Mouse (Mus musculus): Measurements from ENCODE around the gene Slc35f1. TPM values are rescaled to one million over a fixed set of nuclear protein-coding genes. Genes with fewer than 3 reads are reported as not detected.

The Slc35f1 gene
- polyA plus RNA-seq, 1 experiment from 2014 or later: 2.1 TPM

- ATAC-seq (replicated peaks; ENCODE audit: low FRiP score, low read depth): no peak
- no peaks in the 10 kb centered on the region for H3K4me1 ChIP-seq (replicated peaks; ENCODE audit: insufficient read depth, low read length)
- no peak overlapping the region for H3K9ac ChIP-seq (ENCODE audit: low read depth, low read length)
- 58% methylated on average over 4 of the region's 4 CpGs for WGBS
- no peaks in the 10 kb centered on the region for H3K27me3 ChIP-seq (ENCODE audit: insufficient read depth, low read length)
- no peaks in the 10 kb centered on the region for H3K9me3 ChIP-seq (replicated peaks; ENCODE audit: low read length)
- TF ChIP-seq CTCF (IDR thresholded peaks at IDR 0.05; ENCODE audit: low read depth): no peak
- no peaks in the 10 kb centered on the region for H3K36me3 ChIP-seq (ENCODE audit: insufficient read depth, low read length)
- H3K4me2 ChIP-seq (ENCODE audit: low read length): no peak overlapping the region
- no peak overlapping the region for H3K27ac ChIP-seq
- no peak for DNase-seq (ENCODE audit: low spot score)
- H3K4me3 ChIP-seq (replicated peaks; ENCODE audit: low read depth, low read length): no peak overlapping the region
These were observed 89.7 kb downstream of the Slc35f1 start for GRCm38 (mm10) chr10:52779926-52780485.

GRCm38 (mm10) chr10:52787075-52787474 is 96.7 kb downstream of the Slc35f1 start:
- Histone ChIP-seq H3K4me1 (replicated peaks; ENCODE audit: insufficient read depth, low read length) (no peaks in the 10 kb centered on the region), H3K27ac (no peak overlapping the region), H3K36me3 (ENCODE audit: insufficient read depth, low read length) (no peaks in the 10 kb centered on the region), H3K4me2 (ENCODE audit: low read length) (no peak overlapping the region), H3K9ac (ENCODE audit: low read depth, low read length) (no peak overlapping the region), H3K4me3 (replicated peaks; ENCODE audit: low read depth, low read length) (no peak overlapping the region), H3K9me3 (replicated peaks; ENCODE audit: low read length) (no peaks in the 10 kb centered on the region), H3K27me3 (ENCODE audit: insufficient read depth, low read length) (no peaks in the 10 kb centered on the region)
- DNase-seq (ENCODE audit: low spot score) (no peak), ATAC-seq (replicated peaks; ENCODE audit: low FRiP score, low read depth) (no peak)
- TF ChIP-seq CTCF (IDR thresholded peaks at IDR 0.05; ENCODE audit: low read depth): no peak
- WGBS: 71% methylated on average over 2 of the region's 2 CpGs

GRCm38 (mm10) chr10:52791560-52791959 is 101.2 kb downstream of the Slc35f1 start:
- H3K4me3 ChIP-seq (replicated peaks; ENCODE audit: low read depth, low read length): no peak overlapping the region
- no peaks in the 10 kb centered on the region for H3K9me3 ChIP-seq (replicated peaks; ENCODE audit: low read length)
- H3K9ac ChIP-seq (ENCODE audit: low read depth, low read length): no peak overlapping the region
- ATAC-seq (replicated peaks; ENCODE audit: low FRiP score, low read depth) (no peak), DNase-seq (ENCODE audit: low spot score) (no peak)
- no peak for TF ChIP-seq CTCF (IDR thresholded peaks at IDR 0.05; ENCODE audit: low read depth)
- H3K36me3 ChIP-seq (ENCODE audit: insufficient read depth, low read length): no peaks in the 10 kb centered on the region
- no peak overlapping the region for H3K27ac ChIP-seq
- H3K4me2 ChIP-seq (ENCODE audit: low read length): no peak overlapping the region
- 85% methylated on average over 6 of the region's 6 CpGs for WGBS
- H3K4me1 ChIP-seq (replicated peaks; ENCODE audit: insufficient read depth, low read length): no peaks in the 10 kb centered on the region
- no peaks in the 10 kb centered on the region for H3K27me3 ChIP-seq (ENCODE audit: insufficient read depth, low read length)

- DNase-seq (ENCODE audit: low spot score): no peak
- H3K36me3 ChIP-seq (ENCODE audit: insufficient read depth, low read length): no peaks in the 10 kb centered on the region
- no peak overlapping the region for H3K4me2 ChIP-seq (ENCODE audit: low read length)
- H3K4me1 ChIP-seq (replicated peaks; ENCODE audit: insufficient read depth, low read length): no peaks in the 10 kb centered on the region
- no peak for ATAC-seq (replicated peaks; ENCODE audit: low FRiP score, low read depth)
- TF ChIP-seq CTCF (IDR thresholded peaks at IDR 0.05; ENCODE audit: low read depth): no peak
- no peak overlapping the region for H3K4me3 ChIP-seq (replicated peaks; ENCODE audit: low read depth, low read length)
- no peak overlapping the region for H3K27ac ChIP-seq
- no peak overlapping the region for H3K9ac ChIP-seq (ENCODE audit: low read depth, low read length)
- WGBS: 82% methylated on average over 4 of the region's 4 CpGs
- no peaks in the 10 kb centered on the region for H3K9me3 ChIP-seq (replicated peaks; ENCODE audit: low read length)
- H3K27me3 ChIP-seq (ENCODE audit: insufficient read depth, low read length): no peaks in the 10 kb centered on the region
These were observed 107.1 kb downstream of the Slc35f1 start for GRCm38 (mm10) chr10:52797454-52797853.

- WGBS: 80% methylated on average over 2 of the region's 2 CpGs
- ATAC-seq (replicated peaks; ENCODE audit: low FRiP score, low read depth): no peak
These were observed 117.5 kb downstream of the Slc35f1 start for GRCm38 (mm10) chr10:52807808-52808207.

GRCm38 (mm10) chr10:52812861-52813260 is 122.5 kb downstream of the Slc35f1 start:
- no peak for TF ChIP-seq CTCF (IDR thresholded peaks at IDR 0.05; ENCODE audit: low read depth)
- H3K4me2 ChIP-seq (ENCODE audit: low read length): no peak overlapping the region
- no peak overlapping the region for H3K4me3 ChIP-seq (replicated peaks; ENCODE audit: low read depth, low read length)
- no peak overlapping the region for H3K27ac ChIP-seq
- no peaks in the 10 kb centered on the region for H3K4me1 ChIP-seq (replicated peaks; ENCODE audit: insufficient read depth, low read length)
- no peak overlapping the region for H3K9ac ChIP-seq (ENCODE audit: low read depth, low read length)
- no peaks in the 10 kb centered on the region for H3K27me3 ChIP-seq (ENCODE audit: insufficient read depth, low read length)
- ATAC-seq (replicated peaks; ENCODE audit: low FRiP score, low read depth) (no peak), DNase-seq (ENCODE audit: low spot score) (no peak)
- H3K36me3 ChIP-seq (ENCODE audit: insufficient read depth, low read length): no peaks in the 10 kb centered on the region
- 95% methylated on average over 4 of the region's 4 CpGs for WGBS
- no peaks in the 10 kb centered on the region for H3K9me3 ChIP-seq (replicated peaks; ENCODE audit: low read length)

More at GRCm38 (mm10) chr10:52807808-52808207, 117.5 kb downstream of the Slc35f1 start:
- H3K4me2 ChIP-seq (ENCODE audit: low read length): no peak overlapping the region
- H3K9me3 ChIP-seq (replicated peaks; ENCODE audit: low read length): no peaks in the 10 kb centered on the region
- no peak overlapping the region for H3K4me3 ChIP-seq (replicated peaks; ENCODE audit: low read depth, low read length)
- H3K9ac ChIP-seq (ENCODE audit: low read depth, low read length): no peak overlapping the region
- DNase-seq (ENCODE audit: low spot score): no peak
- TF ChIP-seq CTCF (IDR thresholded peaks at IDR 0.05; ENCODE audit: low read depth): no peak
- no peaks in the 10 kb centered on the region for H3K4me1 ChIP-seq (replicated peaks; ENCODE audit: insufficient read depth, low read length)
- H3K27ac ChIP-seq: no peak overlapping the region
- H3K36me3 ChIP-seq (ENCODE audit: insufficient read depth, low read length): no peaks in the 10 kb centered on the region
- no peaks in the 10 kb centered on the region for H3K27me3 ChIP-seq (ENCODE audit: insufficient read depth, low read length)

- ATAC-seq (replicated peaks; ENCODE audit: low FRiP score, low read depth) (no peak), DNase-seq (ENCODE audit: low spot score) (no peak)
- no peak overlapping the region for H3K4me3 ChIP-seq (replicated peaks; ENCODE audit: low read depth, low read length)
- H3K4me1 ChIP-seq (replicated peaks; ENCODE audit: insufficient read depth, low read length): no peaks in the 10 kb centered on the region
- H3K9ac ChIP-seq (ENCODE audit: low read depth, low read length): no peak overlapping the region
- H3K27me3 ChIP-seq (ENCODE audit: insufficient read depth, low read length): no peaks in the 10 kb centered on the region
- no peak for TF ChIP-seq CTCF (IDR thresholded peaks at IDR 0.05; ENCODE audit: low read depth)
- H3K36me3 ChIP-seq (ENCODE audit: insufficient read depth, low read length): no peaks in the 10 kb centered on the region
- H3K9me3 ChIP-seq (replicated peaks; ENCODE audit: low read length): no peaks in the 10 kb centered on the region
- H3K27ac ChIP-seq: no peak overlapping the region
- WGBS: 89% methylated on average over 5 of the region's 5 CpGs
- no peak overlapping the region for H3K4me2 ChIP-seq (ENCODE audit: low read length)
These were observed 124.0 kb downstream of the Slc35f1 start for GRCm38 (mm10) chr10:52814358-52814757.
